Mouse (Mus musculus): ENCODE measurements around the gene Pou3f4. TPM values are rescaled to one million over a fixed set of nuclear protein-coding genes. Genes with fewer than 3 reads are reported as not detected.
"Not testable (repeated sequence)": the region's sequence is repeated elsewhere in the genome, so short reads cannot be mapped to it uniquely, and the experiment has no call there.

The Pou3f4 gene
- 15.5 and 20.2 TPM in 2 replicates for polyA plus RNA-seq (2016; fragmentation: Nextera tagmentation; extraction: Ambion mirVana)

GRCm38 (mm10) chrX:110814151-110814571 is at the start of gene Pou3f4:
Gene Pou3f4, plus strand, starts transcription at chrX:110814280.
- H3K9me3 ChIP-seq (replicated peaks), result no peaks in the 10 kb centered on the region
- peak; percentile 92 for ATAC-seq (ENCODE audit: low FRiP score)
- no peaks in the 10 kb centered on the region for H3K36me3 ChIP-seq
- peak within 1 kb of the TSS; percentile 52 for H3K4me3 ChIP-seq
- no peaks in the 10 kb centered on the region for H3K4me1 ChIP-seq
- WGBS, result 19% methylated on average over 20 of the region's 20 CpGs
- H3K27ac ChIP-seq, result peak within 1 kb of the TSS; percentile 92
- peak within 1 kb of the TSS; percentile 73 for H3K9ac ChIP-seq
- no peaks in the 10 kb centered on the region for H3K27me3 ChIP-seq
- peak within 1 kb of the TSS; percentile 48 for H3K4me2 ChIP-seq (replicated peaks)

- no peaks in the 10 kb centered on the region for H3K9me3 ChIP-seq (replicated peaks)
- no peak for ATAC-seq (ENCODE audit: low FRiP score)
- H3K4me1 ChIP-seq, result no peaks in the 10 kb centered on the region
- H3K4me2 ChIP-seq (replicated peaks), result no peak overlapping the region
- WGBS, result 68% methylated on average over 1 of the region's 1 CpGs
- no peak overlapping the region for H3K4me3 ChIP-seq
- H3K36me3 ChIP-seq, result no peaks in the 10 kb centered on the region
- no peak overlapping the region for H3K27ac ChIP-seq
- H3K27me3 ChIP-seq, result no peaks in the 10 kb centered on the region
- H3K9ac ChIP-seq, result no peak overlapping the region
These were observed 48.1 kb upstream of the Pou3f4 start for GRCm38 (mm10) chrX:110765939-110766338.

- H3K27me3 ChIP-seq; ATAC-seq (ENCODE audit: low FRiP score); H3K27ac ChIP-seq; H3K4me2 ChIP-seq (replicated peaks); H3K36me3 ChIP-seq; H3K4me1 ChIP-seq; H3K9me3 ChIP-seq (replicated peaks); H3K9ac ChIP-seq; H3K4me3 ChIP-seq: not testable (repeated sequence)
These were observed 39.3 kb upstream of the Pou3f4 start for GRCm38 (mm10) chrX:110774807-110775206.

GRCm38 (mm10) chrX:110802502-110802901 is 11.6 kb upstream of the Pou3f4 start:
- Histone ChIP-seq H3K4me1 (no peaks in the 10 kb centered on the region), H3K36me3 (no peaks in the 10 kb centered on the region), H3K27ac (no peak overlapping the region), H3K4me2 (replicated peaks) (no peak overlapping the region), H3K27me3 (no peaks in the 10 kb centered on the region), H3K9me3 (replicated peaks) (no peaks in the 10 kb centered on the region), H3K9ac (no peak overlapping the region), H3K4me3 (no peak overlapping the region)
- WGBS, result 32% methylated on average over 2 of the region's 2 CpGs
- ATAC-seq (ENCODE audit: low FRiP score), result peak; percentile 60; the same call in 1 of the 2 replicates

- H3K9ac ChIP-seq, result no peak overlapping the region
- H3K4me1 ChIP-seq, result no peaks in the 10 kb centered on the region
- peak overlapping the region; percentile 48 for H3K4me2 ChIP-seq (replicated peaks)
- peak overlapping the region; percentile 82 for H3K27ac ChIP-seq
- H3K4me3 ChIP-seq, result peak overlapping the region; percentile 28
- no peaks in the 10 kb centered on the region for H3K36me3 ChIP-seq
- whole genome bisulfite sequencing, result 24% methylated on average over 4 of the region's 4 CpGs
- no peaks in the 10 kb centered on the region for H3K27me3 ChIP-seq
- no peaks in the 10 kb centered on the region for H3K9me3 ChIP-seq (replicated peaks)
- ATAC-seq (ENCODE audit: low FRiP score), result 0 out of 2 replicates have a peak, but pooled peaks have one; percentile 14
These were observed 4.0 kb upstream of the Pou3f4 start for GRCm38 (mm10) chrX:110810001-110810578.

GRCm38 (mm10) chrX:110810753-110811506 is 3.1 kb upstream of the Pou3f4 start:
- Histone ChIP-seq H3K4me2 (replicated peaks) (peak overlapping the region; percentile 48), H3K36me3 (no peaks in the 10 kb centered on the region), H3K9me3 (replicated peaks) (no peaks in the 10 kb centered on the region), H3K27me3 (no peaks in the 10 kb centered on the region), H3K9ac (no peak overlapping the region), H3K27ac (peak overlapping the region; percentile 82), H3K4me3 (peak overlapping the region; percentile 28), H3K4me1 (no peaks in the 10 kb centered on the region)
- 32% methylated on average over 5 of the region's 5 CpGs for WGBS
- peak; percentile 14 for ATAC-seq (ENCODE audit: low FRiP score)

GRCm38 (mm10) chrX:110812071-110812470 is 2.0 kb upstream of the Pou3f4 start:
- Histone ChIP-seq H3K9me3 (replicated peaks) (no peaks in the 10 kb centered on the region), H3K9ac (peak overlapping the region; percentile 51), H3K4me2 (replicated peaks) (peak overlapping the region; percentile 48), H3K36me3 (no peaks in the 10 kb centered on the region), H3K4me3 (peak overlapping the region; percentile 28), H3K27me3 (no peaks in the 10 kb centered on the region), H3K4me1 (no peaks in the 10 kb centered on the region), H3K27ac (peak overlapping the region; percentile 82)
- 18% methylated on average over 5 of the region's 5 CpGs for WGBS
- ATAC-seq (ENCODE audit: low FRiP score), result no peak

GRCm38 (mm10) chrX:110813401-110813800 is 679 bp upstream of the Pou3f4 start:
- H3K36me3 ChIP-seq, result no peaks in the 10 kb centered on the region
- H3K27me3 ChIP-seq, result no peaks in the 10 kb centered on the region
- H3K4me1 ChIP-seq, result no peaks in the 10 kb centered on the region
- peak overlapping the region; percentile 77 for H3K27ac ChIP-seq
- peak overlapping the region; percentile 48 for H3K4me2 ChIP-seq (replicated peaks)
- no peaks in the 10 kb centered on the region for H3K9me3 ChIP-seq (replicated peaks)
- WGBS, result 31% methylated on average over 5 of the region's 5 CpGs
- no peak for ATAC-seq (ENCODE audit: low FRiP score)
- no peak overlapping the region for H3K9ac ChIP-seq
- H3K4me3 ChIP-seq, result peak overlapping the region; percentile 18

- WGBS, result 22% methylated on average over 52 of the region's 52 CpGs
- H3K36me3 ChIP-seq, result no peaks in the 10 kb centered on the region
- peak; percentile 24 for ATAC-seq (ENCODE audit: low FRiP score)
These were observed 790 bp downstream of the Pou3f4 start for GRCm38 (mm10) chrX:110814592-110815548.

GRCm38 (mm10) chrX:110815549-110815930 is 1.5 kb downstream of the Pou3f4 start:
- Histone ChIP-seq H3K27ac (peak overlapping the region; percentile 92), H3K4me2 (replicated peaks) (peak overlapping the region; percentile 48), H3K4me3 (peak overlapping the region; percentile 52), H3K27me3 (no peaks in the 10 kb centered on the region), H3K9me3 (replicated peaks) (no peaks in the 10 kb centered on the region), H3K4me1 (no peaks in the 10 kb centered on the region), H3K36me3 (no peaks in the 10 kb centered on the region), H3K9ac (peak overlapping the region; percentile 73)
- no peak for ATAC-seq (ENCODE audit: low FRiP score)
- 14% methylated on average over 18 of the region's 18 CpGs for WGBS

More at GRCm38 (mm10) chrX:110814592-110815548, 790 bp downstream of the Pou3f4 start:
- Histone ChIP-seq H3K27ac (peak overlapping the region; percentile 92), H3K9me3 (replicated peaks) (no peaks in the 10 kb centered on the region), H3K27me3 (no peaks in the 10 kb centered on the region), H3K4me1 (no peaks in the 10 kb centered on the region), H3K9ac (peak overlapping the region; percentile 73), H3K4me2 (replicated peaks) (peak overlapping the region; percentile 48), H3K4me3 (peak overlapping the region; percentile 52)

GRCm38 (mm10) chrX:110816609-110817008 is 2.5 kb downstream of the Pou3f4 start:
- Histone ChIP-seq H3K4me2 (replicated peaks) (peak overlapping the region; percentile 48), H3K4me1 (no peaks in the 10 kb centered on the region), H3K27ac (peak overlapping the region; percentile 66), H3K27me3 (no peaks in the 10 kb centered on the region), H3K9me3 (replicated peaks) (no peaks in the 10 kb centered on the region), H3K36me3 (no peaks in the 10 kb centered on the region), H3K9ac (peak overlapping the region; percentile 73), H3K4me3 (peak overlapping the region; percentile 52)
- ATAC-seq (ENCODE audit: low FRiP score), result no peak
- WGBS, result 16% methylated on average over 16 of the region's 16 CpGs

- Histone ChIP-seq H3K4me2 (replicated peaks) (peak overlapping the region; percentile 48), H3K9me3 (replicated peaks) (no peaks in the 10 kb centered on the region), H3K36me3 (no peaks in the 10 kb centered on the region), H3K4me1 (no peaks in the 10 kb centered on the region), H3K4me3 (peak overlapping the region; percentile 52), H3K27me3 (no peaks in the 10 kb centered on the region), H3K27ac (peak overlapping the region; percentile 57), H3K9ac (peak overlapping the region; percentile 73)
- no peak for ATAC-seq (ENCODE audit: low FRiP score)
- WGBS, result 17% methylated on average over 10 of the region's 10 CpGs
These were observed 3.1 kb downstream of the Pou3f4 start for GRCm38 (mm10) chrX:110817211-110817610.
